Mouse (Mus musculus) thymus, adult 2 months (tissue): ENCODE results near the gene Pycr2. TPM values are rescaled to one million over a fixed set of nuclear protein-coding genes. Genes with fewer than 3 reads are reported as not detected.
A peak's percentile ranks its signal among the peaks of the same experiment; 100 is the strongest.

ENCODE experiments used
- DNase-seq: peaks from one replicate; pipeline ENCODE4 v3.0.0; 2021
- H3K27ac ChIP-seq: fragments of 200-500 bp; 2 replicates; pipeline ENCODE4 v1.5.1; 2012; ENCODE audit warnings: low read length, control low read depth; ENCODE audit not compliant: control insufficient read depth, insufficient read depth
- H3K27me3 ChIP-seq: fragments of 200-500 bp; 2 replicates; pipeline ENCODE4 v1.6.1; 2012; ENCODE audit warnings: mild to moderate bottlenecking, low read length, moderate library complexity, mixed read lengths; ENCODE audit not compliant: control insufficient read depth, insufficient read depth
- H3K36me3 ChIP-seq: fragments of 200-500 bp; 2 replicates; pipeline ENCODE4 v1.6.1; 2012; ENCODE audit warnings: mild to moderate bottlenecking, low read length, moderate library complexity; ENCODE audit not compliant: control insufficient read depth, insufficient read depth
- H3K4me1 ChIP-seq: fragments of 200-500 bp; replicated peaks from 2 replicates; pipeline ENCODE4 v1.6.1; 2012; ENCODE audit warnings: low read length; ENCODE audit not compliant: control insufficient read depth, insufficient read depth
- H3K4me3 ChIP-seq: fragments of 200-500 bp; 2 replicates; pipeline ENCODE4 v1.5.1; 2012; ENCODE audit warnings: mild to moderate bottlenecking, low read length, control low read depth, moderate library complexity; ENCODE audit not compliant: control insufficient read depth, insufficient read depth
- CTCF ChIP-seq: fragments of 200-500 bp; IDR thresholded peaks from 2 replicates; pipeline ENCODE4 v1.5.1; 2012; ENCODE audit warnings: mild to moderate bottlenecking, control low read depth, low read length, moderate library complexity, borderline replicate concordance; ENCODE audit not compliant: control insufficient read depth, poor library complexity, insufficient read depth; ENCODE audit errors: extremely low read depth
- POLR2A ChIP-seq: fragments of 200-500 bp; IDR thresholded peaks from 2 replicates; pipeline ENCODE4 v1.6.1; 2012; ENCODE audit warnings: mild to moderate bottlenecking, low read length, control low read depth, moderate library complexity; ENCODE audit not compliant: control insufficient read depth, poor library complexity, insufficient read depth; ENCODE audit errors: extremely low read depth
- WGBS: fragments of 180-500 bp; shearing (Covaris S2); methylation state at CpG from one replicate; pipeline ENCODE4 v1.1.7; 2018; 5-methylcytosine and 5-hydroxymethylcytosine counted together
- polyA plus RNA-seq: library from polyadenylated mRNA; depleted of rRNA; stranded (reverse); fragments of >200 nt; gene quantifications from 2 replicates; pipeline ENCODE4 v1.2.3, GENCODE M21; 2012

Gene Pycr2
- polyA plus RNA-seq, 1 experiment: 101 TPM

DNA sequence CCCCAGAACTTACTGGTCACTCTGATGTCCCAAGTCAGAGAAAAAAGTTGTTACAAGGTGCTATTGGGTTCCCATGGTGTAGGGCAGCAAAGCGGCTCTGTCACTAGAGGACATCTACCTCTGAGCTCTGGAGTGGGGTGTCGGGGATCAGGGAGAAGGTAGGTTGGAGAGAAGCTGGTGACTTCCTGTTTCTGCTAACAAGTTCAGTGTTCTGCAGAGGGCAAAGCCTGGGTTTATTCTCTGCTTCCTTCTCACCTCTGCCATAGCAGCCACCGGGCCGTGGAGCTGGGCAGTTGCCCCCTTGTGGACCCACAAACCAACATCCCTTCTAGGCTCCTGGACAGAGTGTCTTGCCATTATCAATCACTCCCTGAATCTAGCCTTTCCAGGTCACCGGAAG lies 8.7 kb downstream of the Pycr2 start:
- Histone ChIP-seq H3K4me1 (peaks cover 36% of the 10 kb centered on the region), H3K36me3 (0 out of 2 replicates have a peak, but pooled peaks cover 2% of the 10 kb centered on the region), H3K27ac (peak overlapping the region; percentile 69), H3K4me3 (no peak overlapping the region), H3K27me3 (no peaks in the 10 kb centered on the region)
- TF ChIP-seq POLR2A (no peak), CTCF (no peak)
- DNase-seq: no peak
- WGBS: 34% methylated on average over 5 of the region's 5 CpGs

DNA sequence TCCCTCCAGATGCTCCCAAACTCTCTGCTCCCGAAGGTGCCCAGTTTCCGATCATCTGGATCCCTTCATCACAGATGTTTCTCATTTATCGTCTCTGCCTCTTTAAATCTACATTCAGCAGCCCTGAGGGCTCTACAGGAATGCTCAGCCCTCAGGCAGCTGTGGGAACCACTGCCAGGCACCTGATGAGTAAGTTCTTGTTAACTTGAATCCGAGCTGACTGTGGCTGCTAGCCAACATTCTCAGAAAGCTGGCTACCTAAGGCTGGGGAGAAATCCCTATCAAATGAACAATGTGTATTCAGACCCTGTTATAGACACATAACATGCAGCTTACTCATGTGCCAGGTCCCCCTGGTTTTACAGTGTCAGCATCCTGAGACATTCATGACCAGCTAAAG lies 9.7 kb downstream of the Pycr2 start:
- Histone ChIP-seq H3K27me3 (no peaks in the 10 kb centered on the region), H3K27ac (no peak overlapping the region), H3K4me1 (peaks cover 32% of the 10 kb centered on the region), H3K4me3 (no peak overlapping the region), H3K36me3 (no peaks in the 10 kb centered on the region)
- TF ChIP-seq POLR2A (no peak), CTCF (no peak)
- DNase-seq: no peak
- 73% methylated on average over 4 of the region's 4 CpGs for whole genome bisulfite sequencing

DNA sequence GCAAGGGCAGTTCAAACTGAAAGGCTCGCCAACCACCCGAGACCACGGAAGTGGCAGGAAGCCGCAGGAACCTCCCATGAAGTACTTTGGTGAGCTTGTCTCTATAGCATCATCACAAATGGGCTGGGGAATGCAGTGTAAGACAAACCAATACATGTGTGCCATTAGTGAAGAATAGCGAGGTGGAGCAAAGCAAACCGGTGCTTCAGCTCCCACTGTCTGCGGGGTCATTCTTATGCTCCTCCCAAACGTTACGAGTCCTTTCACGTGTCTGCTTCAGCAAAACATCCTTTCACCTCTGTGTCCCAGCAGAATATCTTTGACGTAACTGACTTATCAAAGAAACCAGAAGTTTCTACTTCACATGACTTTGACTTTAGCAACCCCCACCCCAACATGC lies 12.3 kb downstream of the Pycr2 start:
- 41% methylated on average over 11 of the region's 11 CpGs for WGBS
- Histone ChIP-seq H3K27me3 (no peaks in the 10 kb centered on the region), H3K27ac (no peak overlapping the region), H3K4me3 (no peak overlapping the region), H3K36me3 (no peaks in the 10 kb centered on the region), H3K4me1 (peaks cover 27% of the 10 kb centered on the region)
- no peak for DNase-seq
- TF ChIP-seq CTCF: no peak
- no peak for TF ChIP-seq POLR2A

DNA sequence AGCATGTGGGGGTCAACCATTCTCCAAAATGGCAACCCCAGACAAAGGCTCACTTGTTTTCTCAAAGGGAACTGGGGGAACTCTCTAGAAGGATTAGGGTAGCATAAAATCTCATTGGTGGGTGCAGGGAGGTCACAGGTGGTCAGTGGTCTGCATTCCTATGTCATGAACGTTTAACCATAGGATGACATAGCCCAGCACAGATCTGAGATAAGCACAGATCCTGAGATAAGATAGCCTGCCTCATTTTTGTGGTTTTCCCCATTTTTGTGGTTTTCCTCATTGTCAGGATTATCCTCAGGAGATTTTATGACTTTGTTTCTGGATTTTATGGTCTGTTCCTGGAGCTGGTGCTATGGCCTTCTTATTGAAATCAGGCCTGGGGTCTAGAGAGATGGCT lies 13.0 kb downstream of the Pycr2 start:
- DNase-seq: no peak
- H3K4me3 ChIP-seq: no peak overlapping the region
- H3K36me3 ChIP-seq: no peaks in the 10 kb centered on the region
- WGBS: 11% methylated on average over 1 of the region's 1 CpGs
- TF ChIP-seq CTCF: no peak
- TF ChIP-seq POLR2A: no peak
- peaks cover 26% of the 10 kb centered on the region for H3K4me1 ChIP-seq
- H3K27ac ChIP-seq: no peak overlapping the region
- H3K27me3 ChIP-seq: no peaks in the 10 kb centered on the region

DNA sequence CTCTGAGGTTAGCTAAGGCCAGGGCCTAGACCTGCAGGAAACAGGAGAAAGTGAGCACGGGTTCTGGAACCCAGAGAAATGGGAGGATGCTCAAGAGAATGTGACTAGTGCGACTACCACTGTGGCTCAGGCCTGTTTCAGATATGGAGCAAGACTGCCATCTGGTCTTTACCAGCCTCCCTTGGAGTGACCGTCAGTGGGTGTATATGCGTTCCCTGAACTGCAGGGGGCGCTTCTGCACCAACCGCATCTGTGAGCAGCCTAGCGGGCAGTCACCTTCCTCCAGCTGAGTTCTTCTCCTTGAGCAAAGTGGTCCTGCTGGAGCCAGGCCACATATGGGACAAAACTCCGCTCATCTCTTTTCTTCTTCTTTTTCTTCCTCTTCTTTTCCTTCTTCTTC lies 15.6 kb downstream of the Pycr2 start:
- no peak for DNase-seq
- WGBS: 81% methylated on average over 8 of the region's 8 CpGs

DNA sequence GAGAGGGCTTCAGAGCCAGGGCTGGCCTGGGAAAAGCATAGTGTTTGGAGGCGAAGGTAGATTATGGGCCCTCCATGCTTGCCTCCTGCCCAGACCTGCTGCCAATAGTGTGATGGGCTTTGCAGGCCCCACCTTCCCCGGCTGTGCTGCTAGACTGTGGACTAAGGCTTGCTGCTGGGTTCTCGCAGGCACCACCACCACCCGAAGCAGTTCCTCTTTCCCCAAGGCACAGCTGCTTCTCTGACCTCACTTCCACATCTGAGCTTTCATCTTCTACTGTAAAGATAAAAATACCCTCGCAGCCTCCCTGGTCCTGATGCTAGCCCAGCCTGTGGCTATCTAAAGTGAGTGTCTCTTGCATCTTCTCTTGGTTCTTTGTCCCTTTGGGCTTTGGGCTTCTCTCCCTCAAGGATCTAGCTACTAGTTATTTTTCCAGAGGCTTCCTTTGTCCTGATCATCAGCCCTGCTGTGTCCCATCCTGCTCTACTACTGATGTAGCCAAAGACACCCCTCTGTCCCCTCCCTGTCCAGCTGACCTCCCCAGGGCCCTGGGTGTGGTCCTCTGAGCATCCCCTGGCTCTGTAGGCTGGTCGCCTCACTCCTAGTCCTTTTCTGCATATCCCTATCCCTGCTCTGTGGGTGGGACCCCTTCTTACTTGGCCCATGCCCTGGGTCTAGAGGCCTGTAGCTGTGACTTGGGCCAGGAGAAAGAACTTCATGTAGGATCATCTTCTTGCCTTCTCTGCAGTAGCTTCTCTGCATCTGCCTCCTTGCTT lies 18.4 kb downstream of the Pycr2 start:
- no peaks in the 10 kb centered on the region for H3K27me3 ChIP-seq
- no peak for DNase-seq
- H3K4me1 ChIP-seq: peaks cover 22% of the 10 kb centered on the region
- no peaks in the 10 kb centered on the region for H3K36me3 ChIP-seq
- H3K4me3 ChIP-seq: no peak overlapping the region
- H3K27ac ChIP-seq: peak overlapping the region; percentile 71; the same call in 1 of the 2 replicates
- TF ChIP-seq POLR2A: 0 out of 2 replicates have a peak, but pooled peaks have one; percentile 20
- no peak for TF ChIP-seq CTCF
- WGBS: 19% methylated on average over 6 of the region's 6 CpGs

More for the DNA sequence above, 15.6 kb downstream of the Pycr2 start:
- no peak overlapping the region for H3K27ac ChIP-seq
- no peaks in the 10 kb centered on the region for H3K27me3 ChIP-seq
- TF ChIP-seq CTCF: peak; percentile 26; the same call in 1 of the 2 replicates
- no peak for TF ChIP-seq POLR2A
- no peaks in the 10 kb centered on the region for H3K36me3 ChIP-seq
- H3K4me3 ChIP-seq: no peak overlapping the region
- peaks cover 19% of the 10 kb centered on the region for H3K4me1 ChIP-seq

DNA sequence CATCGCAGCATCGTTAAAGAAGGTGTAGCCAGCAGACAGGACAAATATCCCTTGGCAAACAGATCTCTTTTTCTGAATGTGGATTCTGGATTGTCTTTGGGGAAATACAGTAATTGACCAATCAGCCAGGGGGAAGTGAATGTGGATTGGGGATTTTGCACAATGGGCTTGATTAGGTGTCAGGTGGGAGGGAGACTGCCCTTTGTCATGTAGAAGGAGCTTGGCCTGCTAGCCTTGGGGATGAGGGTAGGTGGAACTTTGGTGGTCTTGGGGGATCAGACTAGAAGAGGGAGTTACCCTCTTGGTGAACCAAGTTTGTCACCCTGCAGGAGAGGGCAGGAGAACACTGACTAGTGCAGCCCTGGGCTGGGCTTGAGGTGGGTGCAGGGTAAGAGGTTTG lies 20.6 kb downstream of the Pycr2 start:
- no peak for DNase-seq
- Histone ChIP-seq H3K27me3 (no peaks in the 10 kb centered on the region), H3K36me3 (no peaks in the 10 kb centered on the region), H3K27ac (no peak overlapping the region), H3K4me1 (peaks cover 22% of the 10 kb centered on the region), H3K4me3 (no peak overlapping the region)
- WGBS: 99% methylated on average over 2 of the region's 2 CpGs
- TF ChIP-seq CTCF (no peak), POLR2A (no peak)

DNA sequence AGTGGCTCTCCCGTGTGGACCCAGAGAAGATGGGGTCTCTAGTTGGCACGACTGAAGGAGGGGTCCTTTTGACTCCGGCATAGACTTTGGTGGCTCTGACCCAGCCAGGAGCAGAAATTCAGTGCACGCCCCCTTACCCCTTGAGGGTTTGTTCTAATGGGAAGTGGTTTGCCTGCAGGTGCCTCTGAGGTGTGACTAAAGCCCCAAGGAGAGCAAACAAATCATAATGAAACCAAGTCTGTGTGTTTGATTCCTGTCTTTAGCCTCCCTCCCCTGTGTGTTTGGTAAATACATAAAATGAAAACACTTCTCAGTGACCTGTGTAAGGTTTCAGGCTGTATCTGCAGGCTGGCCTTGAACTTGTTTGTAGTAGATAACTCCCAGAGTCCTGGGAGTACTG lies 22.2 kb downstream of the Pycr2 start:
- H3K36me3 ChIP-seq: no peaks in the 10 kb centered on the region
- H3K4me3 ChIP-seq: no peak overlapping the region
- H3K27ac ChIP-seq: no peak overlapping the region
- peaks cover 21% of the 10 kb centered on the region for H3K4me1 ChIP-seq
- WGBS: 12% methylated on average over 4 of the region's 4 CpGs
- TF ChIP-seq CTCF (no peak), POLR2A (no peak)
- no peaks in the 10 kb centered on the region for H3K27me3 ChIP-seq
- no peak for DNase-seq
